Mouse (Mus musculus): ENCODE results near the gene Galnt16. TPM values are rescaled to one million over a fixed set of nuclear protein-coding genes. Genes with fewer than 3 reads are reported as not detected.

Galnt16 gene
- polyA plus RNA-seq, 1 experiment, result not detected

- Histone ChIP-seq H3K4me3 (ENCODE audit: insufficient read depth, low read depth, low read length) (no peak overlapping the region), H3K4me1 (ENCODE audit: control insufficient read depth, insufficient read depth, low read length) (peaks cover 50% of the 10 kb centered on the region), H3K27ac (ENCODE audit: insufficient read depth, low read depth, low read length) (peak overlapping the region; percentile 65)
- WGBS, result 61% methylated on average over 4 of the region's 4 CpGs
- TF ChIP-seq POLR2A (IDR thresholded peaks at IDR 0.05; ENCODE audit: insufficient read depth, low read depth, low read length), result no peak
These were observed 56.2 kb downstream of the Galnt16 start for GRCm38 (mm10) chr12:80574318-80574717.

- H3K27ac ChIP-seq (ENCODE audit: insufficient read depth, low read depth, low read length), result peak overlapping the region; percentile 65
- H3K4me1 ChIP-seq (ENCODE audit: control insufficient read depth, insufficient read depth, low read length), result peaks cover 46% of the 10 kb centered on the region
- TF ChIP-seq POLR2A (IDR thresholded peaks at IDR 0.05; ENCODE audit: insufficient read depth, low read depth, low read length), result no peak
- no peak for TF ChIP-seq CTCF (IDR thresholded peaks at IDR 0.05; ENCODE audit: insufficient read depth, low read depth, low read length)
- WGBS, result 10% methylated on average over 15 of the region's 15 CpGs
- H3K4me3 ChIP-seq (ENCODE audit: insufficient read depth, low read depth, low read length), result peak overlapping the region; percentile 11; the same call in 1 of the 2 replicates
These were observed 56.8 kb downstream of the Galnt16 start for GRCm38 (mm10) chr12:80574825-80575371.

- Histone ChIP-seq H3K27ac (ENCODE audit: insufficient read depth, low read depth, low read length) (no peak overlapping the region), H3K4me3 (ENCODE audit: insufficient read depth, low read depth, low read length) (no peak overlapping the region), H3K4me1 (ENCODE audit: control insufficient read depth, insufficient read depth, low read length) (peaks cover 31% of the 10 kb centered on the region)
- 69% methylated on average over 5 of the region's 5 CpGs for WGBS
- TF ChIP-seq POLR2A (IDR thresholded peaks at IDR 0.05; ENCODE audit: insufficient read depth, low read depth, low read length), result no peak
These were observed 59.0 kb downstream of the Galnt16 start for GRCm38 (mm10) chr12:80577049-80577448.

DNA sequence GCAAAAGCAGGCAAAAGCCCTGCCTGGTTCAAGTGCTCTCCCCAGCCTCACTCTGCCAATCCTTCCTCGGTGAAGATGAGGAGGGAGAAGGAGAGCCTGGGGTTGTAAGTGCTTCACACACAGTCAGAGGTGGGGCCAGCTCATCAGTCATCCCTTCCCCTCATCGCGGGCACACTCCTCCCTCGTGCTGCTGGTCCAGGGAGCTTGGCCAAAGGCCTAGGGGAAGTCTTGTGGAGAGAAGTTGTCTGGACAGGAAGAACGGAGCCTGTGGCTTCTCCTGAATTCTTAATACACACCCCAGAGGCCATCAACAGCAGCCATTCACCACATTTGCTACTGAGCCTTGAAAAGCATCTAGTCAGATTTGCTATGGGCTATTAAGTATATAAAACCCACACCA, 63.3 kb downstream of the Galnt16 start:
- 57% methylated on average over 5 of the region's 5 CpGs for WGBS
- no peak overlapping the region for H3K27ac ChIP-seq (ENCODE audit: insufficient read depth, low read depth, low read length)
- no peak for TF ChIP-seq POLR2A (IDR thresholded peaks at IDR 0.05; ENCODE audit: insufficient read depth, low read depth, low read length)
- no peak for TF ChIP-seq CTCF (IDR thresholded peaks at IDR 0.05; ENCODE audit: insufficient read depth, low read depth, low read length)
- peaks cover 2% of the 10 kb centered on the region; the same call in 1 of the 2 replicates for H3K4me1 ChIP-seq (ENCODE audit: control insufficient read depth, insufficient read depth, low read length)
- no peak overlapping the region for H3K4me3 ChIP-seq (ENCODE audit: insufficient read depth, low read depth, low read length)

DNA sequence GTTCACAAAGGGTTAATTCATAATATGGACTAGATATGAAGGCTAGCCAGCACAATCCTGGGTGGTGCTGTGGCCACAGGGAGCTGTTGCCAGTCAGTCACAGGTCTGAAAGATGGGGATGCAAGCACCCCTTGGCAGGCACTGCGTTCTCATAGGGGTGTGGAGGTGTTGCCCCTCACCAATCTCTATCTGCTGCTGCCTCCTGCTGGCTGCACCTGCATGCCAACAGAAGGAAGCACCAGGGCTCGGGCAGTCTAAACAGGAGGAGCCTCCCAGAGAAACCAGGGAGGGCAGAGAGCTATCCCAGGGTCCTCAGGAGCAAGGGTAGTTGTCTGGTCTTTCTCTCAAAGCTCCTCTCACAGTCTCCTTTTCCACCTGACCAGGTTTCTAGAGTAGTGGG, 66.9 kb downstream of the Galnt16 start:
- 23% methylated on average over 2 of the region's 2 CpGs for WGBS
- no peak for TF ChIP-seq POLR2A (IDR thresholded peaks at IDR 0.05; ENCODE audit: insufficient read depth, low read depth, low read length)
- peak; percentile 49; the same call in 1 of the 2 replicates for TF ChIP-seq CTCF (IDR thresholded peaks at IDR 0.05; ENCODE audit: insufficient read depth, low read depth, low read length)
- no peak overlapping the region for H3K27ac ChIP-seq (ENCODE audit: insufficient read depth, low read depth, low read length)
- H3K4me1 ChIP-seq (ENCODE audit: control insufficient read depth, insufficient read depth, low read length), result no peaks in the 10 kb centered on the region
- H3K4me3 ChIP-seq (ENCODE audit: insufficient read depth, low read depth, low read length), result no peak overlapping the region

DNA sequence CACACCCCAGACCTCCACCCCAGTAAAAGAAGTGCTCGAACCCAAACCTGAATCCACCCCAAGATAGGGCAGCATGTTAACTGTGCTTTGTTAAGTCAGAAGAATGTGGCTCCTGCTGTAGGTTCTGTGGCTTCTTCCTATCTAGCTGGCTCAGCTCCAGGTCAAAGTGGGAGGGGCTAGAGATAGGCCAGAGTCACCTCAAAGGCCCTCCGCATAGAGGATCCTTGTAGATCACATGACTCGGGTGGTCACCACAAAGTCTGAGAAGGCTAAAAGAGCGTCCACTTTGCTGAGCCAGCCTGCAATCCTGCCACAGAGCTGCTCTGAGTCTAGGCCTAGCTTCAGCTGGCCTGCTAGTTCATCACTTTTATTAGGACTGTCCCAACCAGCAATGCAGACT, 76.1 kb downstream of the Galnt16 start:
- Histone ChIP-seq H3K27ac (ENCODE audit: insufficient read depth, low read depth, low read length) (no peak overlapping the region), H3K4me1 (ENCODE audit: control insufficient read depth, insufficient read depth, low read length) (0 out of 2 replicates have a peak, but pooled peaks cover 4% of the 10 kb centered on the region), H3K4me3 (ENCODE audit: insufficient read depth, low read depth, low read length) (no peak overlapping the region)
- 90% methylated on average over 4 of the region's 4 CpGs for WGBS
- no peak for TF ChIP-seq POLR2A (IDR thresholded peaks at IDR 0.05; ENCODE audit: insufficient read depth, low read depth, low read length)
- no peak for TF ChIP-seq CTCF (IDR thresholded peaks at IDR 0.05; ENCODE audit: insufficient read depth, low read depth, low read length)

- WGBS, result 88% methylated on average over 4 of the region's 4 CpGs
- Histone ChIP-seq H3K4me1 (ENCODE audit: control insufficient read depth, insufficient read depth, low read length) (0 out of 2 replicates have a peak, but pooled peaks cover 4% of the 10 kb centered on the region), H3K27ac (ENCODE audit: insufficient read depth, low read depth, low read length) (no peak overlapping the region), H3K4me3 (ENCODE audit: insufficient read depth, low read depth, low read length) (no peak overlapping the region)
- TF ChIP-seq CTCF (IDR thresholded peaks at IDR 0.05; ENCODE audit: insufficient read depth, low read depth, low read length), result no peak
- TF ChIP-seq POLR2A (IDR thresholded peaks at IDR 0.05; ENCODE audit: insufficient read depth, low read depth, low read length), result no peak
These were observed 76.7 kb downstream of the Galnt16 start for GRCm38 (mm10) chr12:80594781-80595180.

DNA sequence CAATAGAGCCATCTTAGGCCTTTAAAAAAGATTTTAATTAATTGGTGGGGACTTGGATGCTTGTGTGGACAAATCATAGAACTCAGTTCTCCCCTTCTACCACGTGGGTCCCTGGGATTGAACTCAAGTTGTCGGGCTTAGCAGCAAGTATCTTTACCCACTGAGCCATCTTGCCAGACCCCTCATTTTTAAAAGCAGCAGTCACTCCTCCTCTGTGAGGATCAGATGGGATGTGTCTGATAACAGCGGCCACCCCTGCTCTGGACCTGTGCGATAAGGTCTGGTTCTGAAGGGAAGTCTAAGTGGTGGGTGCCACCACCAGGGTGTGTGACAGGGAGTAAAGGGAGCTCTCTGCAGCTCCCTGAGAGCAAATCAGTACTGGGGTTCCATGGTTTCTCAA, 77.5 kb downstream of the Galnt16 start:
- no peak for TF ChIP-seq POLR2A (IDR thresholded peaks at IDR 0.05; ENCODE audit: insufficient read depth, low read depth, low read length)
- no peak for TF ChIP-seq CTCF (IDR thresholded peaks at IDR 0.05; ENCODE audit: insufficient read depth, low read depth, low read length)

DNA sequence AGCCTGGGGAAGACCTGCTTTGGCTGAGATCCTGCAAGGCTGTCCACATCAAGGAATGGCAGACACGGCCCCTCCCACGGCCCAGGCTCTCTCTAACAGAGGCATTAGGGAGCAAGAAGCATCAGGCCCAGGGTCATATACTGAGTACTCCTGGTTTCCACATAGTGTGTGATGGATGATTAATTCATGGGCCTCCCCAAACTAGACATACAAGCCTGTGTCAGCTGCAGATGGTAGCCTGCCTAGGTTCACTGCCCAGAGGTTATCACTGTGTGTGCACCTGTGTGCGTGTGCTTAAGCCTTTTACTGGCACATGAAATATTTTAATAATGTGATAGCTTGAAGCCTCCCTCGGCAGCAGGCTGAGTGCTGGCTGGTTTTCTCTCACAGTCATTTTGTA, 77.9 kb downstream of the Galnt16 start:
- H3K4me3 ChIP-seq (ENCODE audit: insufficient read depth, low read depth, low read length), result no peak overlapping the region
- no peak for TF ChIP-seq CTCF (IDR thresholded peaks at IDR 0.05; ENCODE audit: insufficient read depth, low read depth, low read length)
- TF ChIP-seq POLR2A (IDR thresholded peaks at IDR 0.05; ENCODE audit: insufficient read depth, low read depth, low read length), result no peak
- no peak overlapping the region for H3K27ac ChIP-seq (ENCODE audit: insufficient read depth, low read depth, low read length)
- 88% methylated on average over 4 of the region's 4 CpGs for WGBS
- H3K4me1 ChIP-seq (ENCODE audit: control insufficient read depth, insufficient read depth, low read length), result peaks cover 4% of the 10 kb centered on the region; the same call in 1 of the 2 replicates

More for the DNA sequence above, 77.5 kb downstream of the Galnt16 start:
- no peak overlapping the region for H3K27ac ChIP-seq (ENCODE audit: insufficient read depth, low read depth, low read length)
- 0 out of 2 replicates have a peak, but pooled peaks cover 4% of the 10 kb centered on the region for H3K4me1 ChIP-seq (ENCODE audit: control insufficient read depth, insufficient read depth, low read length)
- no peak overlapping the region for H3K4me3 ChIP-seq (ENCODE audit: insufficient read depth, low read depth, low read length)
- 95% methylated on average over 4 of the region's 4 CpGs for WGBS
